Mouse (Mus musculus): ENCODE data around the gene Slitrk6.

Gene Slitrk6

DNA sequence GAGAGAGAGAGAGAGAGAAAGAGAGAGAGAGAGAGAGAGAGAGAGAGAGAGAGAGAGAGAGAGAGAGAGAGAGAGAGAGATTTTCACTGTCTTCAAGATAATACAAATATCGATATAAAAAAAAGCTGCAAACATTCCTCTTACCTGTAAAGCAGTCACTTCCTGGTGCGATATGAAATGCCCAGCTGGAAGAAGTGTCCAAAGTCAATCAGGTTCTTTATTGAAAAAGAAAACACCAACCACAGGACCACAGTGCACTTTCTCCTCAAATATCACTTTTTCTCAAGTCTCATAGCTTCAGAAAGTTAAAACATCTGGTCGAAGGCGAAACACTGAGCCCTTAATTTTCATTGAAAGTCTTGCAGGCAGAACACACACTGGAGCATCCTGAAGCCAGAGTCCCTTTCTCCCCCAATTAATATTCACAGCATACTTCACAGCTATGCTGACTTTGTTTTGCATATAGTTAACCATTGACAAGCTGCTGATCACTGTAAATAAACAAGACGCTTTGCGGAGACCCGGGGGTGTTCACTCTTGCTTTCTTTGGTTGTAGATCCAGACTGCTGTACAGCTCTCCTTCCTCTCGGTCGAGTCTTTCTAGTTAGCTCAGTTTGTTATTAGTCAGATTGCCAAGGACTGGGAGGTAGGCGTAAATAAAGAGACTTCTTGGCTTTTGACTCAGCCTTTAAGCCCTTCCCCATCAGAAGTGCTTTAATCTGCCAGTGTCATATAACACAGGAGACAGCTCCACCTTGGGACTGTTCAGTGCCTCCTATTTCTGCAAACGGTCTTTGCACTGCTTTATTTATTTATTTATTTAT lies at the start of gene Slitrk6:
TSS of gene Slitrk6 (minus strand) at position 666 of the 824 bp plus-strand sequence.
- DNase-seq (ENCODE audit: low spot score): no peak

DNA sequence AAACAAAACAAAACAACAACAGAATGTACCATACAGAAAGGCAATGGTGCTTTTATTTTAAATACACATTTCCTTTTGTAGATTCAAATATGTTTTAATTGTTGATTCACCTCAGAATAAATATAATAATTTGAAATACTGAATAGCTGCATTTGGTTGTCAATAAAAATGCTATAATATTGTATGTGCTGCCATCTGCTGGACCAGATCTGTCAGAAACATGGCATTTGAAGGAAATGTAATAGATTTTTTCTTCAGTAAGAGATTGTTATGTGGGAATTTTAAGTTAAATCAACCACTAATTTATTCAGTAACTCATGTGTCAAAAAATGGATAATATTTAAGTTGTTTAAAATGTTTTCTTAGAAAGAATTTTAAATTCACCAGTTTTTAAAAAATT lies 22.6 kb upstream of the Slitrk6 start:
- no peak for DNase-seq (ENCODE audit: low spot score)

DNA sequence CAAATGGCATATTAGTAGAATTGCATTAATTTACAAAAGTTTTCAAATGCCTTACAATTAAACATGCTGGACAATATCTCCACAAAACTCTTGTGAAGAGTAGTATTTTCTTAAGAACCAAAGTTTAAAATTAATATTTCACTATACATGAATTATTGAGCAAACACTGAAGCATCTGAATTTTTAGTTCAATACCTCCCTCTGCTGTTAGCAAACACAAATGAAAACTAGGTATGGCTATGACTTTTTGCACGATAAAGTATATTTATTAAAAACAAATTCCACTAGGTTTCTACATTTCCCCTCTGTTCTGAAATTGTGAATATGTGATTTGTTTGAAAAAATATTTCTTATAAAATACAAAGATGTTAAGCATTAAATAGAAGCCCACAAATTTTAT lies 15.7 kb upstream of the Slitrk6 start:
- DNase-seq (ENCODE audit: low spot score): no peak

DNA sequence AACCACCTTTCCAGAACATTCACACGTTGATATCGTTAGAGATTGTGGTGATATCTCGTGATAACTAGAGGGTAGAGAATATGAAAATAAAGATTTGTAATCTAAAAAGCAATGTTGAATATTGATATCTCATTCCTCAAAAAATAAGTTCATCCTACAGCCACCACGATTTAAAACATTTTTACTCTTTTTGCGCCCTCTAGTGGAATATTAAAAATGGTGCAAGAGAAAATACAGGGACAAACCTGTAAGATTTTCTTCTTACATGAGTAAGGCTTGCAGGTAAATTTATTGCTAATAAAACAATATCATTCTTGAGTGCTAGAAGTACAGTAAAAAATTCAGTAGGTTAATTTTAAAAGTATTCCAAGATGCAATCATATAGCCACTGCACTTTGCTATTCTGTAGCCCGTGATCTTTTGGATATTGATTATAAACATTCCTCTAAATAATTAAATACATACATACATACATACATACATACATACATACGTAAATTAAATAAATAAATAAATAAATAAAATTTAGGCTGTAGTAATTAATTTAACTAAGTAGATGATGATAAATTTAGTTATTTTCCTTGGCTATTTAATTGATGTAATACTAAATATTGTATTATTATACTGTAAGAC lies 7.8 kb upstream of the Slitrk6 start:
- DNase-seq (ENCODE audit: low spot score): no peak

DNA sequence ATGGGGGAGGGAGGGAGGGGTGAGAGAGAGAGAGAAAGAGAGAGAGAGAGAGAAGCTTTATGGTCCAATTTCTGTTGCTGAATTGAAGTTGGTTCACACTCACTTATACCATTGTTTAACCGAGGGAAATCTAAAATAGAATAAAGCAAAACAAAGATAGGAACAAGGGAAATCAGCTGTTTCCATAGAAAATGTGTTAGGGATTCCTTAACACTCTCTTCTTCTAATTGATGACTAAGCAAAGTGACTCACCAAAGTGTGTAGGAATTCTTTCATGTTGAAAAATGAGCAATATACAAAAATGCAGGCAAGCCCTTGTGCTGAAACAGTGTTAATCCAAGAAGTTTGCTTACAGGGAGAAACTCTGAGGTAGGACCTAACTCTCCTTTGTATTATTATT lies 6.0 kb upstream of the Slitrk6 start:
- DNase-seq (ENCODE audit: low spot score): no peak

DNA sequence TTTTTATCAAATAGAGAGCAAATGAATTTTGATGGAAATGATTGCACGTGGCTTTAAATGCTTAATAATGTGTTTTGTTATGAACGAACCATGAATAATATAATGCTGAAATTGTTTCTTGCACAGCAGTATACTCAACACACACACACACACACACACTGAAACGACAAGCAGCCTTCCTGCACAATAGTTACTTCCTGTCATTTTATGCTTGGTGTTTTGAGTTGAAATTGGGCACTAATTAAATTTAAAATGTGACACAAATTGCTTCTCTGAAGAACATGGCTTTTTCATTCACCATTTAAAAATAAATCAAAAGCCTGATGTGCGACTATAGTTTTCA lies 330 bp upstream of the Slitrk6 start:
- no peak for DNase-seq (ENCODE audit: low spot score)

DNA sequence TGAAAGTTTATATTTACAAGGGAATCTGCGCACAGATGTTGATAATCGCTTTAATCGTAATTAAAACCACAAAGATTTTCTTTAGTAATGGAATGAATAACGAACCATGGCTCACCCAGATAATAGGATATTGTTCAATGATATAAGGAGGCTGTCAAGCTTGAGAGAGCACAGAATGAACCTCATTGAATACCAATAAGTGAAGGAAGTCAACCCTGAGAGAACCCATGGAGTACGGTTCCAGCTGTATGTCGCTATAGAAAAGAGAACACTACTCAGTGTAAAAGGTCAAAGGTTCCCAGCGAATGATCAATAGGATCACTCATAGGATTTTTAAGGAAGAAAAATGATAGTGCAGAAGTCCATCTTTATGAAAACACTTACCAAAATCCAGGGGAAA lies 15.1 kb downstream of the Slitrk6 start:
- DNase-seq (ENCODE audit: low spot score): no peak

DNA sequence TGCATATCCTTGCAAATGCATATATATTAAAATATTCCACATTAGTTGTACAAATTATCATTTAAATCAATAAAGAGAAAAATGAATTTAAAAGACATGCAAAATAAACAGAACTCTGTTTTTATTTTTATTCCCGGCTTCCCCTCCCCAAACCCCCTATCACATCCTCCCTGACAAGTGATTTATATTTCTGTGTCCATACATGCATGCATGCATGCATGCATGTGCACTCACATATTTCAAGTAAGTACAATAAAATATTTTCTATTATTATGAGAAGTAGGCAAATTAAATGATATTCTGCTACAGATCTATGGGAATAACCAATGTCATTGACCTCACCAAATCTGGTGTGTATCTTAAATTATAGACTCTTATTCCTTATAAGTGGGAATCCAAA lies 15.6 kb downstream of the Slitrk6 start:
- no peak for DNase-seq (ENCODE audit: low spot score)

DNA sequence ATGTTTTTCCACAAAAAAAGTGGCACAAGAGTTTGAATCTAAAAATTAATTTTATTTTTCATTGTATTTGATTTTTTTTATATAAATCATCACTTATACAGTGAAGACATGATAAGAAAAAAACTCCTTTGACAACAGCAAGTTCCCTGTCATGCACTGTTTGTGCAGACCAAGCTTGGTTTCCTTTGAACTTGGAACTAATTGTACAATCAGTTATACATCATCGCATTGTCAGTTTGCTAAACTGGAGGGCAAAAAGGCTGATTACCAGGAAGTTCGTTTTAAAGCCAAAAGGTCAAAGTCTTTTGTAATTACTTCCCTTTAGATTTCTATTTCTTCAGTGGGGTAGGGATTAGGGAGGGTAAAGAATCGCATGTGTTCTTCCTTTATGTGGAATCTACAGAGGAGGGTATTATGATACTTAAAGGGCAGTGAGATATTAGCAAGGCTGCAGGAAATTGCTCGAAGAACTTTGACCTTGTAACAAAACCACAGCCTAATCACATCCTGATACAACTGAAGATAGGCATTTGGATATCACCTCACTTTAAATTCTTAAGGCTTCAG lies 26.5 kb downstream of the Slitrk6 start:
- no peak for DNase-seq (ENCODE audit: low spot score)

DNA sequence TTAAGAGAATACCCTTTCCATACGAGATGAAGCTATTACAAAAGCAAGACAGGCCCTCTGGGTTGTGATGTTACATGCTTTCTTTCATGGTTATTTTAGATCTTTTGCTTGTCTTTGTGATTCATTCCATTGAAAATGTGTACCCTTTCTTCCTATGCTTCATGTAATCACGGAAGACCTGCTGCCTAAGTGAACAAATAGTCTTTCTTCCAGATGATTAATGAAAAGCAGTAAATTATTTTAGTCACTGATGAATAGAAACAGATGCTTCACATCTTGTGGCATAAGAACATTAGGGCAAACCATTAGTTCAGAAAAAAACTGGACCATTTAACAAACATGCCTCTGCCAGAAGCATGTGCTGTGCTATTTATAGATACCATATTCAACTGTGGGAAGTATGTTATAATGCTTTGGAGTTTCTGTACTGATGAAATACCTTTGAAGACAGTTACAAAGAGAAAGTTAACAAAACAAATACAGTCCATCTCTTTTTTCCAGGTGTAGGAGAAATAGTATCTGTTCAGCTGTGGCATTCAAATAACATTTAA lies 30.8 kb downstream of the Slitrk6 start:
- no peak for DNase-seq (ENCODE audit: low spot score)

Data from left cerebral cortex, adult 11 months (tissue).